Mouse (Mus musculus): ENCODE data around the gene Mon1a.

GRCm38 (mm10) chr9:107934146-107934545 lies 46.2 kb downstream of the Mon1a start:
- no peak for TF ChIP-seq EP300 (IDR thresholded peaks at IDR 0.05; ENCODE audit: low read depth)
- TF ChIP-seq CTCF (IDR thresholded peaks at IDR 0.05; ENCODE audit: low read depth), result no peak

All from heart, postnatal 0 days (tissue).